Mouse (Mus musculus): Measurements from ENCODE around the gene Olfr561. TPM values are rescaled to one million over a fixed set of nuclear protein-coding genes. Genes with fewer than 3 reads are reported as not detected.

Olfr561 gene
- not detected in 3 replicates for total RNA-seq (2017)

GRCm38 (mm10) chr7:102770921-102771320 lies at the start of gene Olfr561:
Gene Olfr561, plus strand, starts transcription at chr7:102771221.
- ATAC-seq (replicated peaks; ENCODE audit: insufficient number of reproducible peaks, low FRiP score, low TSS enrichment, poor library complexity, severe bottlenecking): no peak

GRCm38 (mm10) chr7:102727391-102727790 lies 43.6 kb upstream of the Olfr561 start, which contains the start of gene Olfr559:
Gene Olfr559, minus strand, starts transcription at chr7:102727491.
- ATAC-seq (replicated peaks; ENCODE audit: insufficient number of reproducible peaks, low FRiP score, low TSS enrichment, poor library complexity, severe bottlenecking): no peak

GRCm38 (mm10) chr7:102733793-102734192 lies 37.2 kb upstream of the Olfr561 start:
- ATAC-seq (replicated peaks; ENCODE audit: insufficient number of reproducible peaks, low FRiP score, low TSS enrichment, poor library complexity, severe bottlenecking): no peak

- no peak for ATAC-seq (replicated peaks; ENCODE audit: insufficient number of reproducible peaks, low FRiP score, low TSS enrichment, poor library complexity, severe bottlenecking)
Observed at GRCm38 (mm10) chr7:102737705-102738104, 33.3 kb upstream of the Olfr561 start.

- no peak for ATAC-seq (replicated peaks; ENCODE audit: insufficient number of reproducible peaks, low FRiP score, low TSS enrichment, poor library complexity, severe bottlenecking)
Observed at GRCm38 (mm10) chr7:102752086-102752485, 18.9 kb upstream of the Olfr561 start.

- no peak for ATAC-seq (replicated peaks; ENCODE audit: insufficient number of reproducible peaks, low FRiP score, low TSS enrichment, poor library complexity, severe bottlenecking)
Observed at GRCm38 (mm10) chr7:102759266-102759665, 11.8 kb upstream of the Olfr561 start, which contains the start of the genes Olfr560 and Olfr78. Gene Olfr560, minus strand, starts transcription at chr7:102759366. Gene Olfr78, minus strand, starts transcription at chr7:102759471.

- no peak for ATAC-seq (replicated peaks; ENCODE audit: insufficient number of reproducible peaks, low FRiP score, low TSS enrichment, poor library complexity, severe bottlenecking)
Observed at GRCm38 (mm10) chr7:102803180-102803579, 32.2 kb downstream of the Olfr561 start, which contains the start of gene Olfr564. Gene Olfr564, plus strand, starts transcription at chr7:102803480.

Other genes with a start within 250 kb of the Olfr561 start
- gene Olfr547, start 236.5 kb upstream of the Olfr561 start, total RNA-seq (2017): not detected in 3 replicates
- gene Olfr548-ps1, start 230.3 kb upstream of the Olfr561 start, total RNA-seq (2017): not detected in 3 replicates
- gene Olfr549, start 221.4 kb upstream of the Olfr561 start, total RNA-seq (2017): not detected in 3 replicates
- 35.2 to 57.9 TPM (median 45.9 TPM) in 3 replicates for gene Trim21, start 205.7 kb upstream of the Olfr561 start, total RNA-seq (2017)
- gene Olfr550, start 199.8 kb upstream of the Olfr561 start, total RNA-seq (2017): not detected in 3 replicates
- gene Olfr551, start 179.3 kb upstream of the Olfr561 start, total RNA-seq (2017): 0.76 TPM in 1 of 3 replicates, not detected in the others
- not detected in 3 replicates for gene Olfr552, start 173.5 kb upstream of the Olfr561 start, total RNA-seq (2017)
- 0.43 TPM in 1 of 3 replicates, not detected in the others for gene Olfr553, start 153.0 kb upstream of the Olfr561 start, total RNA-seq (2017)
- gene Olfr554, start 132.8 kb upstream of the Olfr561 start, total RNA-seq (2017): not detected in 3 replicates
- not detected in 3 replicates for gene Olfr555, start 112.4 kb upstream of the Olfr561 start, total RNA-seq (2017)
- not detected in 3 replicates for gene Olfr556, start 106.3 kb upstream of the Olfr561 start, total RNA-seq (2017)
- 4.6 to 15.2 TPM (median 9.5 TPM) in 3 replicates for gene Trim68, start 83.9 kb upstream of the Olfr561 start, total RNA-seq (2017)
- not detected in 3 replicates for gene Olfr557, start 75.3 kb upstream of the Olfr561 start, total RNA-seq (2017)
- not detected in 3 replicates for gene Olfr558, start 69.0 kb upstream of the Olfr561 start, total RNA-seq (2017)
- gene Olfr33, start 52.2 kb upstream of the Olfr561 start, total RNA-seq (2017): not detected in 3 replicates
- not detected in 3 replicates for gene Olfr559, start 43.7 kb upstream of the Olfr561 start, total RNA-seq (2017)
- not detected in 3 replicates for gene Olfr560, start 11.9 kb upstream of the Olfr561 start, total RNA-seq (2017)
- not detected in 3 replicates for gene Olfr78, start 11.8 kb upstream of the Olfr561 start, total RNA-seq (2017)
- not detected in 3 replicates for gene Olfr564, start 32.3 kb downstream of the Olfr561 start, total RNA-seq (2017)
- not detected in 3 replicates for gene Olfr566, start 87.5 kb downstream of the Olfr561 start, total RNA-seq (2017)
- not detected in 3 replicates for gene Olfr568, start 105.9 kb downstream of the Olfr561 start, total RNA-seq (2017)
- not detected in 3 replicates for gene Olfr569, start 119.7 kb downstream of the Olfr561 start, total RNA-seq (2017)
- not detected in 3 replicates for gene Olfr570, start 123.4 kb downstream of the Olfr561 start, total RNA-seq (2017)
- not detected in 3 replicates for gene Olfr571, start 146.3 kb downstream of the Olfr561 start, total RNA-seq (2017)
- not detected in 3 replicates for gene Olfr572, start 153.2 kb downstream of the Olfr561 start, total RNA-seq (2017)
- gene Olfr573-ps1, start 171.4 kb downstream of the Olfr561 start, total RNA-seq (2017): not detected in 3 replicates
- not detected in 3 replicates for gene Olfr574, start 177.2 kb downstream of the Olfr561 start, total RNA-seq (2017)
- gene Olfr575, start 187.6 kb downstream of the Olfr561 start, total RNA-seq (2017): not detected in 3 replicates
- not detected in 3 replicates for gene Olfr576, start 191.4 kb downstream of the Olfr561 start, total RNA-seq (2017)
- gene Olfr577, start 204.7 kb downstream of the Olfr561 start, total RNA-seq (2017): not detected in 3 replicates
- not detected in 3 replicates for gene Olfr578, start 218.1 kb downstream of the Olfr561 start, total RNA-seq (2017)

Measured in monocyte, adult 5-6 weeks (primary cell).